Mouse (Mus musculus) right cerebral cortex, postnatal 4 days (tissue): ENCODE measurements at regions not wholly inside any gene's neighbourhood (a gene's known extent, or its start where the extent isn't known, plus 50 kb on each side); places are given as distances from the start of the nearest gene placed in this dataset.
A peak's percentile ranks its signal among the peaks of the same experiment; 100 is the strongest.

Experiments
- DNase-seq: peaks from one replicate; pipeline ENCODE4 v3.0.0-alpha.2; 2022

DNA sequence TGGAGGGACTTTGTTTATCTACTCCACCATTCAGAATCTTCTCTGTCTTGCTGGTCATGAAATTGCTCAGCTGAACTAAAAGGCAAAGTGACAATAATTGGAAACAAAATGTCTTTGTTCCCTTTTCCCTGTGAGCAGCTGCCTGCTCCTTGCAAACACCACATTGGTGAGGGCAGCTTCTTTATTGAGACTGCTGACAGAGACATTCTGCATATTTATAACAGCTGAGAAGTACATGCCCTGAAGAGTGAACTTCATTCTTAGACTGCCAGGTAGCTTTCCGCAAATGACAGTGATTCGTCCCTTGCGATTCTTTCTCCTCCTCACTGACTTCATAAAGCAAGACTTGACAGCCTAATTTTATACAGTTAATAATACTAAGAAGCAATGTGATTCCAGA is 237.0 kb downstream of the Cps1 start:
- no peak for DNase-seq

DNA sequence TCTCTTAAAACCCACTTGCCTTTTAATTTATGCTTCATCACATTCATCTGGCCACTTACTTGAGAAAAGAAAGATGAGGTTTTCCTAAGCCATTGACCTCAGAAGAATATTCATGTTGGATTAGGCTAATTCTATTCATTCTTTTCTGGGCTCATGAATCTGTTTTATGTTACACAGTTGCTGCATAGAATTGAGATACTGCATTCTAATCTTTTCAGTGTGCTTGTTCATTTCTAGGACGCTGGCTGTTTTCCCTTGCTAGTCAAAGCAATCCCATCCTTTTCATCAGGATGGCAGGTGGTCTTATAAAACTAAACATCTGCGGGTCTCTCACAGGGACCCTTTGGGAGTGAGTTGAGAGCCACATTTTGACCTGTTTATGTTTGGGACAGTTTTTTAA is 243.2 kb downstream of the Cps1 start:
- no peak for DNase-seq

GRCm38 (mm10) chr1:67366485-67366884 is 243.7 kb downstream of the Cps1 start:
- no peak for DNase-seq

GRCm38 (mm10) chr1:67382366-67382765 is 259.5 kb downstream of the Cps1 start:
- DNase-seq: no peak

- no peak for DNase-seq
Measured at GRCm38 (mm10) chr1:67385377-67385776, 262.6 kb downstream of the Cps1 start.

DNA sequence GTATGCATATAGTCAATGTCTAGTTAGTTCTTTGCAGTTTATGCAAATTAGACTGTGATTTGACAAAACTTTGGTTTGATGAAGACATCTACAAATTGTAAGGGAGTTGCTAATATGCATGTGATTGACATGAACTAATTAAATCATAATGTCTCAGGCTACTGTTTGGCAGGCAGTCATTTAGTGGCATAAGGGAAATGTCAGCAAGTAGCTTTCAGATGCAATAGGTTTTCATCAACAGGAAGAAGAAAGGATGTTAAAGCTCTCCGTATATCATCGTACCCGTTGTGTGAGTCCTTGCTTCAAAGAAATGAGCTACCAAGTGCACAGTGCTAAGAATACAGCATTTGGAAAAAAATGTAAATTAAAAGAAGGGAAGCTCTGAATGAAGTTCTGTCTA is 264.1 kb downstream of the Cps1 start:
- DNase-seq: no peak

GRCm38 (mm10) chr1:67397757-67398446 is 275.1 kb downstream of the Cps1 start:
- DNase-seq: peak; percentile 7

DNA sequence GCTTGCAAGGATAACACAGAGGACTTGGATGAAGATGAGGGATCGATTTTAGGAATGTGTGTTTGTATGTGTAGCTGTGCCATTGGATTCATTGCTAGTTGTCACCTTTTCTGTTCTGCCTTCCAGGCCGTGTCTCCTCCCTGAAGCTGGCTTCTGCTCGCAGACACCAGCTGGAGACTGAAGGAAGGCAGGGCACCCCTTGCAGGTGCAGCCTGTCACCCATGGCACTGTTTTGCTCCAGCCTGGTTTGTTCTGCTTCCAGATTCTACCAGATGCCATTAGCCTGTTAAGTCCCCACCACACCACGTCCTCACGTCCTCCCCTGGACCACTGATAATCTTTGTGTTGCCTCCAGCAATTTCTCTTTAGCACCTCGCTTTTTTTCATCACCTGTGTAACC is 286.7 kb downstream of the Cps1 start:
- no peak for DNase-seq

DNA sequence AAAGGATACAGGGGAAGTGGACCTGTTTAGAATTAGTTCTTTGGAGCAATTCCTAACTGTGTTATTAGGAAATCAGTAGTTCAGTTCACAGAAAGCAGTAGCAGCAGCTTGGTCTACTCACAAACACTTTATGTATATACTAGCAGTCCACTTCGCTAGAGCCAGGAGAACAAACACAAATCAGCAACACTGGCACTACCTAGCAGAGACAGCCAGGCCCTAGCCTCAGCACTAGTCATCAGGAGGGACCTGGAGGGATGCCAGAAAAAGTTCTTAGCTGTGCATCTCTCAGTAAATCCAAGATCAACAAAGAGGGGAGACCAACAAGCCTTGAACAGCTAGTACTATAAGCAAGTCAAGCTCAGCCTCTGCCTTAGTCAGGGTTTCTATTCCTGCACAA is 294.4 kb downstream of the Cps1 start:
- DNase-seq: no peak

GRCm38 (mm10) chr1:67428398-67428797 is 305.6 kb downstream of the Cps1 start:
- no peak for DNase-seq

DNA sequence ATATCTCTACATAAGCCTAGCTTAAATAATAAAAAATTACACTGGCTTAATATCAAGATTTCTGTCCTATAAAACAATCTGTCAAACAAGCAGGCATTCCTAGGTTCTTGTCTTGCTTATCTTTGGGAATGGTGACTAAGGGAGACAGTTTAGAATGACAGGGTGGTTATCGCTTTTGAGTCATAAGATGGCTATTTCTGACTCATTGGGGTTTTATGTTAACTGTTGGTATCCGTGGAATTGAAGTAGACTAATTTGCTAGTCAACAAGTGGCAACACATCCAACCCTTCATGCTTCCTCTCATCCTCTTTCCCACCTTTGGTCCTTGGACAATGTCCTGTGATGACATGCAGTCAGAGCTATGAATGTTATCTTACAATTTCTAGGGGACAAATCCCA is 328.0 kb downstream of the Cps1 start:
- DNase-seq: no peak

GRCm38 (mm10) chr1:67464203-67464602 is 341.4 kb downstream of the Cps1 start:
- DNase-seq: no peak

GRCm38 (mm10) chr1:67465527-67465926 is 342.7 kb downstream of the Cps1 start:
- no peak for DNase-seq

DNA sequence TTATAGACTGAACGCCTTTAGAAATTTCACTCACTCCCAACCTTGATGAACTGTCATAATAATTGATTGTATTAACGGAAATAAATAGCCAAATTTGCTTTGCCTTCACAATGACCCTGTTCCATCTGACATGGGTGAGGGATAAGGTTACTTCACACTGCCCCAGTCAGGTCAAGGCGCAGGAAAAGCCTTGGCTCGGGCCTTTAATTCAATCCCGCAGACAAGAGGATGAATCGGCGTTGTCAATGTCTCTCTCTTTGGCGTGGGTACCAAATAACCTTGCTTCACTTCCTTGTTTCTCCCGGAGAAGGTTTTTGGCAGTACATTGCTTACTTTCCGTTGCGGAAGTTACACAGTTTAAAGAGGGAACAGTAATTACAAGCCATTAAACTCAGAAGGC is 354.2 kb downstream of the Cps1 start:
- no peak for DNase-seq

GRCm38 (mm10) chr1:67477966-67478365 is 355.1 kb downstream of the Cps1 start:
- DNase-seq: no peak

GRCm38 (mm10) chr1:67481974-67482373 is 359.1 kb downstream of the Cps1 start:
- no peak for DNase-seq

- no peak for DNase-seq
Measured at GRCm38 (mm10) chr1:67504140-67504539, 381.3 kb downstream of the Cps1 start.

DNA sequence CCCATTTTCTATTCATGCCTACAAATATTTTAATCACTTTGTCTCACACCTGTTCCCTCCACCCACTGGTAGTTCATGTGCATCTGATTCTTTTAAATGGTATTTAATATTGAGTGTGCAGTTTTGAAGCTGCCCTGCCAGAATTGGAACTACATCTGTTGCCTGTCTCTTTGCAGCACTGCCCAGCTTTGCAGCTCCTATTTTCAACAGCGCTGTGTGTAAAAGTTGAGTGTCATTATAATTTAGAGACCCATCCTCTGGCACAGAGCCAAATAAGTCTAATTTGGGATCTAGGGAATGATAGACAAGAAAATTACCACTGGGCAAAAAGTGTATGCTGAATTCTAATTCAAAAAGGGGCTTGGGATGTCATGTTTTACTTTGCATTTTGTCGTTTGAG is 382.9 kb downstream of the Cps1 start:
- DNase-seq: peak; percentile 5

- no peak for DNase-seq
Measured at GRCm38 (mm10) chr1:67518295-67518694, 395.5 kb downstream of the Cps1 start.

DNA sequence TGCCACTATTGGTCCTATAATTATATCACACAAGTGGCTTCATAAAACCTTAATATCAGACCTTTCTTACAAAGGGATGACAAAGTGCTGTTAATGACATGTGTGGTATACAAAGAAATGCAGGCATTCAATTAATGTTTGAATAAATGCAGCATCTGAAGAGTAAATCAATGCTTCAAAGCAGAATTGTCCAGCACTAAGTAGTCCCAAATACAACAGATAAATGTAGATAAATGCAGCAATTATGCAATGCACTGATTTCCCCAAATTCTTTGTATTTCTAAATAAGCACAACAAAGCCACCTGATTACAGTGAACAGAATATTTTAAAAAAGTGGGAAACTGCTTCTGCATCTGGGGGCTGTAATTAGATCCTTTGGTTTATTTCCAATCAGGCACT is 435.9 kb downstream of the Cps1 start:
- no peak for DNase-seq

DNA sequence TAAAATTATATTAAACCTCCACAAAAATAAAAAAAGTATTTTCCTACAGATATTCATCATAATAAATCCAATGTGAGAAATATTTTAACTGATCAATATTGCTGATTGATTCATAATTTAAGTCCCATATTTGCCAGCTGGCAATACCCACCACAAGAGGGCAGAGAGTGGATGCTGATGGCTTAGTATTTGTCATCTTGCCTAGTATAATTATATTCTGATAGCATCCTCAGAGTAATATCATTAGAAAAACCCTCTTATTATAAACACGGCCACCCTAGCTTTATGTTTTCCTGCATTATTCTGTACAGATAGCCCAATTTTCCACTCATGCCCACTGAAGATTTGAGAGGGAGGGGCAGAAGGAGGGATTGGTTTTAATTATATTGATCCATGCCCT is 436.4 kb downstream of the Cps1 start:
- no peak for DNase-seq

DNA sequence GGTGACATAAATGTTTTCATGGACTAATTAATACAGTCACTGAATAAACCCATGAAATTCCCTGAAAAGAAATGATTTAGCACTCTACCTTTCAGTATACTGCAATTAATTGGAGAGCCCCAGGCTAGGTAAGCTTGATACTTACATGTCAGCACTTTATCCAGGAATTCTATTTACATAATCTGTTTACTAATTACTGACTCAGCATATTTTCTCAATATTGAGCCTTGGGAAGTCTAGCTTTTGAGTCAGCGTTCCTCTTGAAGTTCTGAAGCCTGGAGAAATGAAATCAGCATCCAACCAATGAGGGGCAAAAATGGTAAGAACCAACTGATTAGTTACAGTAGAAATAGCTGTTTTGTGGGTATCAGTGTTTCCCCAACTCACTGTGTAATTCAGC is 448.8 kb downstream of the Cps1 start:
- DNase-seq: no peak

DNA sequence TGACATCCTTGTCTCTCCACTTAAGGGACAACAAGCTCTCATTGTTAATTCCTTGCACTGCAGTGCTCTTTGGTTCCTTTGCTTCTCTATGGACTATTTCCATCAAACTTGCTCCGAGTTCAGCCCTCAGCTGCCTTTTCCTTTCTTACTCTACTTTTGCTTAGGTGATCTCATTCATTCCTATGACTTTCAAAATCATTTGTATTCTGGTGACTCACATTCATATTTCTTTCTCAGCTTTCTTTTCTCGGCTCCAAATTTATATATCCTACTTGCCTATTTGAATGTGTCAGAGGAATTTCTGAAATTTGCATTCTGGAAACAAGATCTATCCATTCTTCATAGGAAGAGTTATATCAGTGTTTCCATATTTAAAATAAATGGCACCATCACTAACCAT is 456.9 kb downstream of the Cps1 start:
- DNase-seq: no peak
